Mouse (Mus musculus): ENCODE results near the gene Map3k7.

DNA sequence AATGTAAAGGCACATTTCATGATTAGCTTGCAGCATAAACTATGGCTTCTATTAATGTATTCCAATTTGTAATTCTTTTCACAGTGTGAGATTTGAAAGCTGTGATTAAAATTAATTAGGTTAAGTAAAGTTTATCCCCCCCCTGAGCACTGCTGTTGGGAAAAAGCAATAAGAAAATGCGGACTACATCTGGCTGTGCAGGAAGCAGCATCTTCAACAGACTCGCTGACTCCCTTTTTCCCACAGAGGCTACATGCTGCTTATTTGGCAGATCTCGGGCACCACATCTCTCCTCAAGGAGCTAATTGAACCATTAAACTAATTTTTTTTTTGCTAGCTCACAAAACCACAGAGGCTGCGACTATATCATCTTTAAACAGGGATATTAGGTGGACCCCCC lies 85.9 kb downstream of the Map3k7 start:
- TF ChIP-seq BHLHE40 (IDR thresholded peaks at IDR 0.05; ENCODE audit: borderline replicate concordance, low read depth, low read length) (no peak), MXI1 (IDR thresholded peaks at IDR 0.05; ENCODE audit: low read depth, low read length) (no peak), MAX (IDR thresholded peaks at IDR 0.05; ENCODE audit: low read length) (no peak), JUND (IDR thresholded peaks at IDR 0.05; ENCODE audit: low read depth, low read length) (no peak), CTCF (IDR thresholded peaks at IDR 0.05 in 2 of 3, conservative IDR thresholded peaks at IDR 0.05 in 1 of 3; ENCODE audit: control insufficient read depth in 1 of 3, insufficient read depth in 1 of 3, low read depth in 2 of 3, low read length in 3 of 3, poor library complexity in 1 of 3, severe bottlenecking in 1 of 3) (no peak), POLR2A (IDR thresholded peaks at IDR 0.05; ENCODE audit: control insufficient read depth in 1 of 2, insufficient read depth in 1 of 2, low read depth in 1 of 2, low read length in 2 of 2, poor library complexity in 1 of 2) (no peak), ETS1 (IDR thresholded peaks at IDR 0.05; ENCODE audit: low read depth, low read length) (no peak), EP300 (IDR thresholded peaks at IDR 0.05; ENCODE audit: low read depth in 1 of 2, low read length in 2 of 2) (no peak), POLR2AphosphoS2 (IDR thresholded peaks at IDR 0.05; ENCODE audit: low read length) (no peak), TCF12 (IDR thresholded peaks at IDR 0.05; ENCODE audit: low read depth, low read length) (no peak), CHD2 (IDR thresholded peaks at IDR 0.05; ENCODE audit: low read length) (no peak)
